Mouse (Mus musculus) kidney, adult 11 months (tissue): ENCODE results near the gene Srgap3.
"Not testable (repeated sequence)": the region's sequence is repeated elsewhere in the genome, so short reads cannot be mapped to it uniquely, and the experiment has no call there.

ENCODE experiments used
- DNase-seq: peaks from one replicate; pipeline ENCODE4 v3.0.0; 2022

The Srgap3 gene

DNA sequence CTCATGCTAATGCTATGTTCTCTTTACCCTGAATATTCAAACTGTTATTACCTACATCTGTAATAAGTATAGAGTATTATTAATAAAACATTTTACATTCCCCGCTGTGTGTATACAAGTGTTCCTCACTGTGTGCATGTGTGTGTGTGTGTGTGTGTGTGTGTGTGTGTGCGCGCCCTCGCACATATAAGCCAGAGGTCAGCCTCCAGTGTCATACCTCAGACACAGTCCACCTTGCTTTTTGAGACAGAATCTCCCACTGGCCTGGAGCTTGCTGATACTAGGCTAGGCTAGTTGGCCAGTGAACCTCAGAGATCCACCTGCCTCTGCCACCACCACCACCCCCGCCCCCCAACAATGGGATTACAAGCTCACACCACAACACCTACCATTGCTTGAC lies 43.3 kb downstream of the Srgap3 start:
- DNase-seq = no peak

DNA sequence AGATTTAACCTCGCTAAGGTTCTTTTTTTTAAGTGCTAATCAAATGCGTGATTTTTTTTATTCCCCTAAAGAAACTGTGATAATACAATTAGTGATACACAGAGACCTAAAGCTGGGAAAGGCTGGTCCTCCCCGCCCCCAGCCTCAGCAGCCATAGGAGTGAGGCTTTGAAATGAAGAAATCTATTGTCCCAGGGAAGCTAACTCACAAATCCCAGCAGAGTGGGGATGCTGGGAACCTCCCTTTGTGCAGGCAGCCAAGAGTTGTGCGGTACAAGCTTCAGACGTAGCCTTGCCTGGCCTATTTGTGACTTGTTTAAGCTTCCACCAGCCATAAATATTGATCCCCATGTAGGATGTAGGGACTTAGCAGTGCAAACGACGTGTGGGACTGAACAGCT lies 43.8 kb downstream of the Srgap3 start:
- no peak for DNase-seq

DNA sequence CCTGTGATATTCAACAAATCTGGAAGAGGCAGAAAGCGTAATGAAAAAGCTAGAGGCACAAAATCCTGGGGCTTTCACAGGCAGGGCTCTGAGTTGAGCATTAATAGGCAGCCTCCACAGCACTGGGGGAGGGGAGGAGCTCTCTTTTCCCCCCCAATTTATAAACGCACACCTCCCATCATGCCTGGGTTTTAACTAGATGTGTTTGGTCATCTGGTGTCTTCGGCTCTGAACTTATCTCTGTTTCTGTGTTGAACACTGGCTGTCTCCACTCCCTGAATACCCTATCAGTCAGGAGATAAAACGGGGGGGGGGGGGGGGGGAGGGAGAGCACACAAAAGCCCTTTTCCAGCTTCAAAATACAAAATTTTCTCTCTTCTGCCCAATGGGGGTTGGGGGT lies 44.3 kb downstream of the Srgap3 start:
- DNase-seq = no peak

DNA sequence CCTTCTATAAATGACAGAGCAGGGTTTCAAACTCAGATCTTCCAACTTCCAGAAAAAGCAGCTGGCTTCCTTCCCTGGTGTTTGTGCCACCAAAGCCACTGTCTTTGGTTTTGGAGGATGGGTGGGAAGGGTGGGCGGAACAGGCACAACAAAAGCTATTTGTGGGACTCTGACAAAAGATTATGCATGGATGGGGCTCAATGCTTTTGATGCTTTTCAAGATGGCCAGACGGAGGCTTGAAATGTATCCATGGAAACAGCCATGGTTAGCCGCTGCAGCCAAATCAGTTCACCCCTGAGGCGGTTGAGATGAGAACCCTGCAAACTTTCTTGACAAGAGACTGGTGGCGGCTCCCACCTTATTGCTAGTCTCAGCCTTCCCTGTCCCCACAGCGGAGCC lies 46.8 kb downstream of the Srgap3 start:
- no peak for DNase-seq

DNA sequence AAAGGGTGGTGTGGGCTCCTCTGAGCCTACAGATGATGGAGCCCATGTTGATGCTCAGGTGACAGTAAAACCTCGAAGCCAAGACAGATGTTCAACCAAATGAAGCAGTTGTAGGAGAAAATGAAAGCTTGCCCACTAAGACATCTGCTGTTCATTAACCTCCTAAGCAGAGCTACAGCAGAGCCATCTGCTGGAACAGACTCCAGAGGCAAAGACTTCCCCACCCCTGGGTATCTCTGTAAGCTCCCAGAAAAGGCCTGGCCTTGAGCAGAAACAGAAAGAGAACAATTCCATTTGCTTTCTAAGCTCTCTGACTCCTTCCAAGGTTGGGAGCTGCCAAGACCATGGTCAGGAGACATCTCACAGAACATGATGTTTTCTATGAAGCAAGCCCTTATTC lies 47.4 kb downstream of the Srgap3 start:
- DNase-seq = no peak

DNA sequence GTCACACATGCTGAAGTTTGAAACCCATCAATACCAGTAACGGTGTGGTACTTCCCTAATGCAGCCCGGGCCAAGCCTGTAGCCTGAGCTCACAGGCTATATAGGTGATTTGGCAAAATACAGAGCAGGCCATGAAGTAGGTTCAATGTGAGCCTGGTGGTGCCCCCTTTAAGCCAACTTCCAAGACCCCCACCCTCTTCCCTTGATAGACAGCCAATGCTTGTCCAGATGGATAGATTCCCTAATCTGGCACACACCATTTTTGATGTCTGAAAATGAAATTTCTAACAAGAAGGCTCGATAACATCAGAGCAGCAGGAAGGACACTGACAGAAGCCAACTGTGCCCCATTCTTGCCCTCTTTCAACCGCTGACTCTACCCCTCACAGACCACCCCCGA lies 47.8 kb downstream of the Srgap3 start:
- DNase-seq = no peak

DNA sequence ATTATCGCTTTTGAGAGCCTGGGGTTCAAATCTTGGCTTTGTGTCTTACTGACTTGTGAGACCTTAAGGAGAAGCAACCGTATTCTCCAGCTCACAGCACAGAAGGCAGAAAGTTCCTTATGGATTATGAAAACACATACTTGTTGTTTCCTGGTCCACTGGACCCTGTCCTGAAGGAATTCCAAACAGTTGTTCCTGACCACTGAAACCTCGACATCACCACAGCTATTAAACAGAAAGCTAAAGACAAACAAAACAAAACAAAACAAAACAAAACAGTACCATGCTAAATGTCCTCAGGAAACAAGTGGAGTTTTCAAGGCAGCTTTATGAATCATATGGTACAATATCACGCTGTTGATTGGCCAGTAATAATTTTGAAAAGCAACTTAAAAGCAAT lies 48.6 kb downstream of the Srgap3 start:
- no peak for DNase-seq

DNA sequence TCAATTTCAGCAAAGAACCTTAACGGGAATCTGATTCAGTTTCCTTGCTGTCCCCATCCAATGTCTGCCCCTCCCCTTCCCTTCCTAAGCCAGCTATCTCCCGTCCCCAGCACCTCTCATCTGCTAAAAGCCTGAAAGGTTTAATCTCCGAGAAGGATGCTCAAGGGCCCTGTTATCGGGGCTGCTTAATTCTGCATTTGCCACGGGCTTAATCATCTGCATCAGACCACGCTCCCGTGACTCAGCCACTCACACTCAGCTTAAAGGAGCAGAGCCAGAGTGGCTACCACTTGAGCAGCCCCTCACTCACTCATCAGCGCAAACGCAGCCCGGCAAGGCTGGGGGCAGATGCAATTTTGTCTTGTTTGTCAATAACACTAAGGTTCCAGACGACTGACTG lies 50.7 kb downstream of the Srgap3 start:
- no peak for DNase-seq

DNA sequence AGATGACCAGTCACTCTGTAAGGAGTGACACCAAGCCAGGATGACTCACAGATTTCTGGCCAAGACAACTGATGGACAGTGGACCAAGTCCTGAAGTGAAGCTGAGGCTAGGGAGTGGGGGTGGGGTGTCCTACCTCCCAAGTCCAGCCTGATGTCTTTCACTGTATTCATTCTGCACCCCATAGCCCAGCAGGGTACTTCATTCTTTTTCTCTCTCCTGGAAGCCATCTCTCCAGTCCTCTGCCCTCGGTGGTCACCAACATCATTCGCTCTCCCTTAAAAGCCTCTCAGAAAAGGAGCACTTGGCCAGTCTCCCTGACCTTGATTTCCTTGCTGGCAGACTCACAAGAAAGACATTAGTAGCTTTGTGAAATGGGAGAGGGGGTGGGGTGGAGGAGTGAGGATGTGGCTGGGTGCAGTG lies 56.7 kb downstream of the Srgap3 start:
- DNase-seq = no peak

DNA sequence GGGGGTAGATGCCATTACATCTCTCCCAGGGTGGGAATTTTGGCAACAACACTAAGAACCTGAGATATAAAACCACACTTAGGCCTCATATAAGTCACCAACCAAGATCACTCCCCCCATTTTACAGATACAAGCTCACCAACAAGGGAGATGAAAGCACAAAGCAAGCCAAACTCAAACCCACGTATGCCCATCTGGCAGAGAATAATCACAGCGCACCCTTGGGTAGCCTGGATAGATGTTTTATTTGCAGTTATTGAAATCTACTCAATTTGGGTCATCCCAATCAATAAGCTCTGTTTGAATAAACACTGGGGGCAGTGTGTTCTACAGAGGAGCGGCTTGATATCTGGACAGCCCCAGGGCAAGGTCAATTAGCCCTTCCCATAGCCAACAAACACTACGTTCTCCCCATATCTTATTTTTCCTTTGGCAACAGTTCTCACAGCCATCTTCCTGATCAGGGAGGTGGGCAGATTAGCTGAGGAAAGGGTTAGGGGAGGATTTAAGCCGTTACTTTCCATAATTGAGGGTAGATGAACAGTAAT lies 63.4 kb downstream of the Srgap3 start:
- DNase-seq = no peak

DNA sequence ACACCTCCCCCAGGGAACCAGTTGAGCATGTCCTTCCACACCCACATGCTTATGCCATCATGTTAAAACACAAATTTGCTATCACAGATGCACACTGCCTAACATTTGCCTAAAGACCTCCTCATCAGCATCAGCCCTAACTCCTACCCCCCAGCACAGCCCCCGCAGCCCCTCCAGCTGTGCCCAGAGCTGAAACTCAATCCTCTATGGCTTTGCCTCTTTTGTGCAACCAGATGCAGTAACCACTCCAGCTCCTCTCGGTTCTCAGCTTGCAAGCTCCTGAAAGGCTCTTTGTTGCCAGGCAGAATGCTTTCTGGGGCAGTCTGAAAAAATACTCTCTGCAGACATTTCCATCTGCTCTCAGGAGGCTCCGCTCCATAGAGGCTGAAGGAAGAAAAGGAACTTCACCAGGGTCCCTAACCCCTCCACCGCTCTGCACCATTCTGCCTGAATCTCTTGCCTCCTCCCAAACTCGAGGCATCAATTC lies 67.0 kb downstream of the Srgap3 start:
- DNase-seq = no peak

DNA sequence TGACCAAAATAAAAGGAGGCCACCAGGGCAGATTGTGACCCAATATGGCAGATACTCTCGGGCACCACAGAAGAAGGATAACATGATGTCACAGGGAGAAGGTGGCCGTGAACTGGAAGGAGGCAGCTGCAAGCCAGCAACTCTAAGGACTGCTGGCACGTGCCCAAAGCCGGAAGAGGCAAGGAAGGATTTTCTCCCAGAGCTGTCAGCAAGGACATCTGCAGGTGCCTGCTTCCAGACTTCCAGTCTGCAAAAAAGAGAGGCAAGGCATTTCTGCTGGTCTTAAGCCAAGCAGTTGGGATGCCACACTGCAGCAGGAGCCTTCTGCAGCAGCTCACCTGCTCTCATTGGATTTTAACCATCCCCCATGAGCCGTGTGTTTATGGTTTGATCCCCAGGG lies 67.9 kb downstream of the Srgap3 start:
- DNase-seq = no peak

DNA sequence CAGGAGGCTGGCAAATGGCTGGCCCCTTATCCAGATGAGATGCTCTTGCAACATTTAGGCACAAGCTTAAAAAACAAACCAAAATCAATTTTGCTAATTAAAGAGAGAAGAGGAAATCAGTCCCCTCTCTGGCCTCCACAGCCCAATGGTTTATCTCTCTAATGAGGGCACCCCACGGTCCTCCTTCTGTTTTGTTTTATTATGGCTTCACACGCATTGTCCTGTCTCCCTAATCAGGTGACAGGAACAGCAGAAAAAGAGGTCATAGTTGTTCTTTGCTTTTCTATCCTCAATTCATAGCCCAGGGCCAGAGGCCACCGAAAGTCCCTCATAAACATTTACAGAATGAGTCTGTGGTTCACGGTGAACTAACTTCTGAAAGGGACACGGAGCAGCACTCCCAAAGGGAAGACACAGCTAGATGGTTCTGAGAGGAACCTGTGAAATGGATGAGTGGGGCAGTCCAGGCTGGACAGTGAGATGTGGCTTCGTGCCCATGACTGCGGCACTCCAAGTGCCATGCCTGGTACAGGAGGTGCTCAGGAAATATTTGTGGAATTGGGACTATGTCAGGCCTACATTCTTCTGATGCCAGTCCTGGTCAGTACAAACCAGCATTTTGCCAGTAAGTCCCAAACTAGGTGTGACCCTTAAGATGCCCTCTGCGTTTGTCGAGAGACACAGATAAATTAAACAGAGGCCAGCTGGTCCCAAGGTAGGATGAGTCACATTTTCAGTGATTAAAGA lies 73.8 kb downstream of the Srgap3 start:
- DNase-seq = peak; percentile 44

DNA sequence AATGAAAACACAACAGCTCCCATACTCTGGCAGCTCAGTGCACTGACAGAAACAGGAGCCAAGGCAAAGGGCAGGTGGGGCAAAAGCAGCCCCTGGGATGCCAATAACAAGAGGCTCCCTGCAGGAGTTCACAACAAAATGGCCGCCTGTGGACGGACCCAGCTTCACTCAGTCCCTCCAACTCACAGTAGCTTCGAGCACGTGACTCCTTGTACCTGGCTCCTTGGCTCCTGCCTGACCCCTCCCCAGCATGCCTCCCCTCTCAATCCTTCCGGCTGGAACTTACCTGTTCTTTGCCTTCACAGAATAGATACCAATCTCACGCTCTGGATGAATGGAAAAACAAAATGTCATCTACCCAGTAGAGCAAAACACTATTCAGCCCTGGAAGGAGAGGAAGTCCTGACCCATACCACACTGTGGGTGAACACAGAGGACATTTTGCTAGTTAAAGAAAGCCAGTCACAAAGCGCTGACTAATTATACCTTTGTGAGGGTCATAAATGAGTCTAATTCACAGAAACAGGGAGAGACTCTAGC lies 75.8 kb downstream of the Srgap3 start:
- peak; percentile 44 for DNase-seq

DNA sequence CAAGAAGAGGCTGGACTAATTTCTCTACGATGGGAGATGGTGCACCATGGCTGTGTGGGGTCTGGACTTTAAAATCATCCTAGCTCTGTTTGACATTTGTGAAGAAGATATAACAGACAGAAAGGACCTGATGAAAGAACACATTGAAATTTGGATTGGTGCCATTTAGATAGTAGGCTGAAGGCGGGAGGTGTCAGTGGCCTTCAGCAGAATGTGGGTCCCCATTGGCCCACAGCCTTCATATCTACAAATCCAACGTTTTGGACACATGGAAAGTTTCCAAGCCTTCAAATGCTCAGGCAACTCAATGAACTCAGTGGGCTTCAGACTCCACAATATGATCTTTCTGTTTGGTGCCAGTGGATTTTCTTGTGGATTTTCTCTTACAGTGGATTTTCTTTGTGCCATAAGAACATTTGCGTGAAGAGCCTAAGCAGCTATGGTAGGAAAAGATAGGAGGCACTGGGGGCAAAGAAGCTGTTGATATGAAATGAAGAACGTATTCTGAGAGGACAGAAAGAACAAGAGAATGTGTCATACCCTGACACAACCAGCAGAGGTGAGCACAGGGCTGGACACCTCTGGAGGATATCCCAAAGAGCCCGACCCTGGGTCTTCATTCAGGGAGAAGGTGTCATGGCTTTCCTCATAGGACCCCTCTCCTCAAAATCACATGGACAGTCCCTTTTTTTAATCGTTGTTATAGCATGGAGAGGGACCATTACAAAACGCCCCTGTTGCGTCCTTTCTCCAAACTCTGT lies 78.7 kb downstream of the Srgap3 start:
- DNase-seq = no peak

DNA sequence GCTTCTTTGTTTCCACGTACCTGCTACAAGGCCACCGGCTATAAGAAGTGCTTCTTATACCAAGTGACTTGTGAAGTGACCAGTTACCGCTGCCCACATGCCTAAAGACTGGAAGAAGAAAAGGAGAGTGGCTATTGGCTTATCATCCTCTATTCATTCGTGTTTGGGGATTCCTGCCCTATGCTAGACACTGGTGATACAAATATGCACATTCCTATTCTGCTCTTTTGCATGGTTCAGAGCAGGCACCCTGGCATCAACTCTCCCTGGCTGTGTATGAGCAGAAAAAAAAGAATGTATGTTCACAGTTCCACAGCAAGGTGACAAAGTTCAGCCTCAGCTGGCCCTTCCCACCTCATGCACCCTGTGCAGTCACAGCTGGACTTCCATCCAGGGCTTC lies 81.0 kb downstream of the Srgap3 start:
- no peak for DNase-seq

DNA sequence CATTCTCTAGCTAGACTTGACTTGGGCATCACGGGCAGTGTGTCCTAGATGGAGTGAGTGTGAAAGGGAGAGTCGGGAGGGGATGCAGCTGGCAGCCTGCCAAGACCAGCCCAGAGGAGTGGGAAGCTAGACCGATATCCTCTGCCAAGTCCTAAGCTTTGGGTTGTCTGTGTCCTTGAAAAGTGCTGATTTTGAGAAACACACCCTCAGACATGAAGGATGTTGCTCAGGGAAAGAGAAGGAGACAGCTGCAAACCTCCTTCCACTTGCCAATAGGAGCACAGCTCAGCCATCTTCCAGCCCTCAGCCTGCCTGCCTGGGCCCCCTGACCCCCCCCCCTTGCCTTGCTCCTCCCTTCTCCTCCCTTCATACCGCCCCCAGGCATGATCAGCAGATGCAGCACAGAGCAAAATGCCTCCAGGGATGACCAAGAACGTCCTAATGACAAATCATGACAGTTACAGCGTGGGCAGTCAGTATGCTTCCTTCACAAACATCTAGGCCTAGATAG lies 82.0 kb downstream of the Srgap3 start:
- no peak for DNase-seq

DNA sequence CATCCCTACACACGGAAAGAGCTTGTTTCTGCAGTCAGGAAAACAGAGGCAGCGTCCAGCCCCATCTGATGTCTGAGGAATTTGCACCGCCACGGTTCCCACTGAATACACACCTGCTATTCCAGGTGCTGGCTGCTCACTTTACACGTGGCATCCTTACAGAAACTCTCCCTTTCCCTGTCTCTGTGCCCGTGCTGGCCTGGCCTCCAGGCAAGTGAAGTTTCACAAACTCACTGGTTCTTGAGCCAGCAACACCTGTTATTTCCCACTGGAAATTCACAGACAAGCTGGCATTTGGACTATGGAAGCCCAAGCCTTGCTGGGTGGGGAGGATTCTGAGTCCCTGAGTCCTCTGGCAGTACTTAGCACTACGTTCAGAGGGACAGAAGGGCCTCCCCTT lies 84.6 kb downstream of the Srgap3 start:
- no peak for DNase-seq

DNA sequence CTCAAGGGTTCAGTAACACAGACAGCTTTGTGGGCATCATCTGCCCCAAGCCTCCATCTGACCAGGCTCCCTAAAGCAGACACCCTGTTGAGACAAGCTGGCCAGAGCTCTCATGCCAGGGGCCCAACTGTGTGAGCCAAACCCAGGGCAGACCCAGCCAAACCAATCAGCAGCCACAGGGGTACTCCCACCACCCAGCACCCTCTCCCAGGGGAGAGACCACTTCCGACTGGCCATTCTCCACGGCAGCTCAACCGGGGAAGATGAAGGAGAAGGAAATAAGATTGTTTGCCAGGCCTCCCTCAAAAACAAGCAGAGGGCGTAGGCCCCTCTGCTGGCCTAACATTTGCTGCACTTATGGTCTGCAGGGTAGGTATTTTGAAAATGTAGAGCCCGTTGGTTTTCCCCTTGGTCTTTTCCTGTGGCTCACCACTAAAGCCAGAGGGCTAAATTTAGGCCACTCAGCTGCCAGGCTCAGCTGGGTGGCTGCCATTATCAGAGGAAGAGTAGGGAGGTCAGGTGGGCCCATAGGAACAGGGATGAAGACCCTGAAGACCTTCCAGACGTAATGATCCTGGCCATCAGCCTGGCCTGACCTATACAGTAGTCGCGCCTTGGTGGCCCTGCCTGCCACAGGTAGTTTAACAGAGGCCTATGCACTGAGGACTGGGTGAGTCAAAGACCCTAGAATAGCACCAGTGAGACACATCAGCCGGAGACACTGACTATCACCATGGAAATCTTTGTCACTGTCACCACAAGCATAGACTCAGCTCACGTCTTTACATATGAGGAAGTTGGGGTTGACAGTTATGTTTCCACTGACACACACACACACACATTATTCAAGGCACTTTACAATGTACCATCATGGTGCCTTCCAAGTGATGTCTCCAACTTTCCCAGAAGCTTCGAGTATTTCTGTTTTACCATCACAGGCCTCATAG lies 85.4 kb downstream of the Srgap3 start:
- no peak for DNase-seq

DNA sequence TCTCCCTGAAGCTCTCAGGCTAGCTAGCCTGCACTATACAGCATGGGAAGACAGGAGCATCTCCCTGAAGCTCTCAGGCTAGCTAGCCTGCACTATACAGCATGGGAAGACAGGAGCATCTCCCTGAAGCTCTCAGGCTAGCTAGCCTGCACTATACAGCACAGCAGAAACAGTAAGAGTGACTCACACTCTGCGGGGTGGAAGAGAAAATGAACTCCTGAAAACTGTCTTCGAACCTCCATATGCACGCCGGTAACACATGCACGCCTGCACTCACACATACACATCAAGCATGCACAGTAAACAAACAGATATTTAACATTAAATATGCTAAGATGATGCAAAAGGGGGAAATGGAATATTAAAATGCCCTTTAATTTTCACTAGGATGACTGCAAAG lies 86.8 kb downstream of the Srgap3 start:
- DNase-seq = not testable (repeated sequence)

DNA sequence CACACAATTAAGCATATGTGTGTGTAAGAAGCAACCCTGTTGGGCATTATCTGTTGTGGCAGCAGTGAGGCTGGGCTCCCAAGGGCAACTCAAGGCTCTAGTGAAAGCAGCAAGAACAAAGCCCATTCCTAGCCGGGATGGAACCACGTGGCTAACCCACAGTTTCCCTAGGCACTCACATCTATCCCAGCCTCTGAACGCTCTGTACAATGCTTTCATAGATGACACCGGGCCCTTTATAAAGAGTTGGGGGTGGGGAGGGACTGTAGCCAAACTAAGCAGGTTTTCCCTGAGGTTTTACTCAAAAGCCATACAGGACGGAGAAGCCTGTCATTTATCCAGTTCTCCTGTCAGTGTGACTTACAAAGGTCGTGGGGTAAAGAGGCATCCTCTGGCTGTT lies 90.0 kb downstream of the Srgap3 start:
- no peak for DNase-seq

DNA sequence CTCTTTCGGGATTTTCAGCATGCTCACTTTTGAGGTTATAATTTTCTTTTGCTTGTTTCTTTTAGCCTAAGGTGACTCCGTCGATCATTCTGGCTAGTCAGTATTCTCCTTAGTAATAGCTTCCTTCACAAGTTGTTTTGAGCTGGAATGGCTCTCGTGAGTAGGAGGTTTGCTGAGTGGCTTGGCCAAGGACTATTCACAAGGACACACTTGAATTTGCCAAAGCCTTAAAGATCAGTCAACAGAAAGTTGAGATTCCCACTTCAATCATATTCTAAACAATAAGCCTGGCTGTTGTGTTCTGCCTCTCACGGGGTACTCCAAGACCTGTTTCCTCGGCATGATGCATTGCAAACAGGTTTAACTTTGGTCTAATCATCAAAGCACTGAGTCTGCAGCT lies 91.9 kb downstream of the Srgap3 start:
- no peak for DNase-seq
